In the genomic region with DNA sequence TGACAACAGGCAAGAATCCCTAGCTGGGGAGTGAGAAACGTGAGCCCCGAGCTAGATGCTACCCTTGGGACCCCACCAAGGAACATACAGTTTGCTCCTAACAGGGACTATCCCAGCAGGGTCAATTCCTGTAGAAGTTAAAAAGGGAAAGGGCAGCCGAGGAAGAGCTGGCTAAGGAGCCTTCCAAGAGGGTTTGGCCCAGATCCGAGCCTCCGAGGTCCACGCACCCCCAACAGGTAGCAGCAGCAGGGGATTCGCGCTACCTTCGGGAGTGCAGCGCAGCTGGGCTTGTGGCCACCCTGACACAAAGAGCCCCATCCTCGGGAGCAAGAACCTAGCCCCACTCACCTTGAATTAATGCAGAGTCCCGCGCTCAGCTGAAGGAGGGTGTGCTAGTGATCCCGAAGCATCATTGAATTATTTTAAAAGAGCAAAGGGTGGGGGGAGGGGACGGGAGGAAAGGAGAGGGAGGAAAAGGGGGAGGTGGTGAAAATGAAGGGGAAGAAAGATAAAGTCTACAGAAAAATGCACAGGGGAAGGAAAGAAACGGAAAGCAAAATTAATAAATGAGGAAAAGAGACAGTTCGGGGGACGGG, we compare ENCODE assay signal across 9 mouse cellular contexts. TPM values are rescaled to one million over a fixed set of nuclear protein-coding genes. Genes with fewer than 3 reads are reported as not detected.
DNase-seq lines count a peak whose midpoint lies in the region; ATAC-seq lines count a peak whose summit lies in the region.
"Had no signal": no experiment of that assay in that cellular context is flagged by ENCODE, and none has a peak within 500 bp of the region (broad histone marks: within the 10 kb centered on the region; RNA-seq: fewer than 3 reads in every experiment).

No protein-coding gene starts in this region.

- peak overlapping the region; percentile 40; the same call in 1 of the 2 replicates for H3K9ac ChIP-seq in kidney, embryonic 14.5 days (ENCODE audit: low read depth, low read length)
- H3K9ac ChIP-seq in intestine, embryonic 16.5 days (ENCODE audit: low read depth, low read length): peak overlapping the region; percentile 46; the same call in 1 of the 2 replicates
- peak overlapping the region; percentile 29; the same call in 1 of the 2 replicates for H3K9ac ChIP-seq in neural tube, embryonic 15.5 days (replicated peaks)

- H3K27ac ChIP-seq in kidney, embryonic 14.5 days (ENCODE audit: low read depth, low read length): no peak overlapping the region
- H3K27ac ChIP-seq in intestine, embryonic 16.5 days (ENCODE audit: low read length): no peak overlapping the region
- H3K27ac ChIP-seq in neural tube, embryonic 15.5 days (replicated peaks): no peak overlapping the region

- no peaks in the 10 kb centered on the region for H3K9me3 ChIP-seq in kidney, embryonic 14.5 days (ENCODE audit: control insufficient read depth, low read length)
- H3K9me3 ChIP-seq in intestine, embryonic 16.5 days (ENCODE audit: control insufficient read depth, low read length): no peaks in the 10 kb centered on the region
- no peaks in the 10 kb centered on the region for H3K9me3 ChIP-seq in neural tube, embryonic 15.5 days (replicated peaks)

- 2% methylated on average over 18 of the region's 18 CpGs for WGBS in kidney, embryonic 14.5 days
- WGBS in intestine, embryonic 16.5 days: 3% methylated on average over 18 of the region's 18 CpGs
- 5% methylated on average over 18 of the region's 18 CpGs for WGBS in neural tube, embryonic 15.5 days

- H3K27me3 ChIP-seq in kidney, embryonic 14.5 days (ENCODE audit: control insufficient read depth, insufficient read depth, low read length): peaks cover 16% of the 10 kb centered on the region
- peaks cover 10% of the 10 kb centered on the region for H3K27me3 ChIP-seq in intestine, embryonic 16.5 days (replicated peaks; ENCODE audit: control insufficient read depth, insufficient read depth, low read length)
- H3K27me3 ChIP-seq in neural tube, embryonic 15.5 days (replicated peaks): peaks cover 18% of the 10 kb centered on the region

- no peak for ATAC-seq in kidney, embryonic 14.5 days (ENCODE audit: low FRiP score, low TSS enrichment)
- no peak for ATAC-seq in intestine, embryonic 16.5 days
- no peak for ATAC-seq in neural tube, embryonic 15.5 days (ENCODE audit: low FRiP score)

- H3K36me3 ChIP-seq in kidney, embryonic 14.5 days (ENCODE audit: control insufficient read depth, insufficient read depth, low read length): no peaks in the 10 kb centered on the region
- no peaks in the 10 kb centered on the region for H3K36me3 ChIP-seq in intestine, embryonic 16.5 days (ENCODE audit: control insufficient read depth, insufficient read depth, low read length)
- no peaks in the 10 kb centered on the region for H3K36me3 ChIP-seq in neural tube, embryonic 15.5 days
- H3K36me3 ChIP-seq: G1E had no signal

- DNase-seq in kidney, adult 8-10 months: no peak
- DNase-seq in embryo, embryonic 11 days: peak; percentile 26
- DNase-seq in urinary bladder, postnatal 10 days (ENCODE audit: low spot score): no peak
- no peak for DNase-seq in frontal cortex, postnatal 25 days (ENCODE audit: low spot score in 2 of 2)
- DNase-seq in frontal cortex, postnatal 10 days (ENCODE audit: low spot score in 2 of 2): no peak

- H3K4me1 ChIP-seq in kidney, embryonic 14.5 days (ENCODE audit: control insufficient read depth, insufficient read depth, low read length): peaks cover 4% of the 10 kb centered on the region; the same call in 1 of the 2 replicates
- 0 out of 2 replicates have a peak, but pooled peaks cover 6% of the 10 kb centered on the region for H3K4me1 ChIP-seq in intestine, embryonic 16.5 days (ENCODE audit: control insufficient read depth, insufficient read depth, low read length)
- peaks cover 30% of the 10 kb centered on the region for H3K4me1 ChIP-seq in neural tube, embryonic 15.5 days

- peak overlapping the region; percentile 73 for H3K4me2 ChIP-seq in kidney, embryonic 14.5 days (replicated peaks; ENCODE audit: low read depth, low read length)
- peak overlapping the region; percentile 82 for H3K4me2 ChIP-seq in intestine, embryonic 16.5 days (ENCODE audit: low read depth, low read length)
- peak overlapping the region; percentile 84 for H3K4me2 ChIP-seq in neural tube, embryonic 15.5 days

- peak overlapping the region; percentile 40 for H3K4me3 ChIP-seq in kidney, embryonic 14.5 days (ENCODE audit: low read length)
- H3K4me3 ChIP-seq in intestine, embryonic 16.5 days (ENCODE audit: low read length): peak overlapping the region; percentile 48
- H3K4me3 ChIP-seq in neural tube, embryonic 15.5 days (replicated peaks): peak overlapping the region; percentile 44

RNA-seq across cellular contexts. Expression of a gene that starts 0.6 kb away (rescaled TPM):
- polyA plus RNA-seq in kidney, embryonic 14.5 days (2014; fragmentation: Nextera tagmentation; extraction: Ambion mirVana): 0.04 and 0.09 TPM in 2 replicates
- 0.70 and 1.3 TPM in 2 replicates for polyA plus RNA-seq in intestine, embryonic 16.5 days (2015; fragmentation: Nextera tagmentation; extraction: Ambion mirVana)
- polyA plus RNA-seq in neural tube, embryonic 15.5 days (2015; fragmentation: Nextera tagmentation; extraction: Ambion mirVana): 12.7 and 17.1 TPM in 2 replicates
- polyA plus RNA-seq: G1E had no signal
